Mouse (Mus musculus) forebrain, embryonic 16.5 days (tissue): ENCODE measurements around the gene Selenos. TPM values are rescaled to one million over a fixed set of nuclear protein-coding genes. Genes with fewer than 3 reads are reported as not detected.

Experiments used
- ATAC-seq: fragments of 200-750 bp; cut with Nextera tagmentation; 2 replicates; pipeline ENCODE4 v1.8.0; 2017; ENCODE audit warnings: mild to moderate bottlenecking, moderate library complexity
- H3K27ac ChIP-seq: fragments of 300-500 bp; sonication (generic); 2 replicates; pipeline ENCODE4 v1.5.1; 2014; ENCODE audit warnings: low read length, control low read depth
- H3K27me3 ChIP-seq: fragments of 300-500 bp; sonication (generic); replicated peaks from 2 replicates; pipeline ENCODE4 v1.6.1; 2014; ENCODE audit warnings: low read length; ENCODE audit not compliant: control insufficient read depth, insufficient read depth
- H3K36me3 ChIP-seq: fragments of 300-500 bp; sonication (generic); 2 replicates; pipeline ENCODE4 v1.6.1; 2014; ENCODE audit not compliant: control insufficient read depth, insufficient read depth
- H3K4me1 ChIP-seq: fragments of 300-500 bp; sonication (generic); replicated peaks from 2 replicates; pipeline ENCODE4 v1.6.1; 2014; ENCODE audit warnings: low read length; ENCODE audit not compliant: control insufficient read depth, insufficient read depth
- H3K4me2 ChIP-seq: fragments of 300-500 bp; sonication (generic); 2 replicates; pipeline ENCODE4 v1.6.1; 2014; ENCODE audit warnings: mild to moderate bottlenecking, low read length, control low read depth
- H3K4me3 ChIP-seq: fragments of 300-500 bp; sonication (generic); replicated peaks from 2 replicates; pipeline ENCODE4 v1.5.1; 2014; ENCODE audit warnings: mild to moderate bottlenecking, low read length, control low read depth
- H3K9ac ChIP-seq: fragments of 300-500 bp; sonication (generic); replicated peaks from 2 replicates; pipeline ENCODE4 v1.6.1; 2014; ENCODE audit warnings: low read depth, low read length, control low read depth
- H3K9me3 ChIP-seq: fragments of 300-500 bp; sonication (generic); 2 replicates; pipeline ENCODE4 v1.6.1; 2016; ENCODE audit warnings: low read length; ENCODE audit not compliant: control insufficient read depth
- WGBS: fragments of 180-500 bp; shearing (Covaris S2); extraction: QIAGEN DNeasy Blood & Tissue Kit; methylation state at CpG from one replicate; pipeline ENCODE4 v1.1.7; 2014; 5-methylcytosine and 5-hydroxymethylcytosine counted together
- polyA plus RNA-seq: library from polyadenylated mRNA; unstranded; fragments of >200 nt; fragmentation: Nextera tagmentation; extraction: Ambion mirVana; gene quantifications from 2 replicates; pipeline ENCODE4 v1.2.1, GENCODE M21; 2015

Selenos gene
- polyA plus RNA-seq, 1 experiment from 2014 or later = 80.3 TPM

DNA sequence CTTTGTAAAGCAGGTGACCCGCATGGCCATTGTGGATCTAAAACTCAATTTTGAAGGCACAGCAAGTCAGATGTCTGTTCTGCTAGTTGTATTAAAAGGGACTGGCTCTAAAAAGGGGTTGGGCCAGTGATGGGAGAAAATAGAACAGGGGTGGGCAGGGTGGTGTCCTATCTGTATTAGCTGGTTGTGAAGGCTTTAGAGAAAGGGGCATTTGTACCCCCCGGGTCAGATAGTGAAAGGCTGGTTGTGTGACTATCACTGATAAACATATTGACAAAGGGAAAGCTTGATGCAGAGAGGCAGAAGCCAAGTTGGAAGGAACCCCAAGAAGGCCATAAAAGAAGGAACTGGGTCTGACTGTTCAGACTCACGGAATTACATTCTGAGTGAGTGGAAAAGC is 34.1 kb downstream of the Selenos start:
- Histone ChIP-seq H3K27me3 (no peaks in the 10 kb centered on the region), H3K9ac (no peak overlapping the region), H3K9me3 (no peaks in the 10 kb centered on the region), H3K4me2 (no peak overlapping the region), H3K4me1 (peaks cover 41% of the 10 kb centered on the region), H3K27ac (no peak overlapping the region), H3K4me3 (no peak overlapping the region), H3K36me3 (no peaks in the 10 kb centered on the region)
- WGBS = 86% methylated on average over 3 of the region's 3 CpGs
- no peak for ATAC-seq

DNA sequence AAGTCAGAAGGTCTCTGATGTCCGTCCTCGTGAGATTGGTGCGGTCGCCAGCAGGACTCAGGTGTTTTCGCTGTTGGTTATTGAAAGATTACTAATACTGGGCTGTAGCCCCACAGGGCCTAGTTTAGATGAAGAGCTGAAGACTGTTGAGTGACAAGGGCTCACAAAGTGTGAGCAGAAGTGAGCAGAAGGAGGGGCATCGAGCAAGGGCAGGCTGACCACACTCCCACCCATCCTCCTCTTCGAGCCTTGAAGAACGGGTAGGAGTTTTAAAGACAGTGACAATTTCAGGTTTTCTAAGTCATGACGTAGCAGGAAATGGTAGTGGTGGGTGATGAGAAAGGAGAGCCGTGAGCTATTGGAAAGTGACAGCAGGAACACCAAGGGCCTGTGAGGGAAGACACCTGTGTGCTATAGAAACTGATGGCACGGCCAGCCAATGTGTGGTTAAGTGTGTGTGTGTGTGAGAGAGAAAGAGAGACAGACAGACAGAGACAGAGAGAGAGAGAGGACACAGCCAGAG is 36.4 kb downstream of the Selenos start:
- WGBS = 85% methylated on average over 11 of the region's 11 CpGs
- H3K9ac ChIP-seq = no peak overlapping the region
- no peak overlapping the region for H3K4me2 ChIP-seq

DNA sequence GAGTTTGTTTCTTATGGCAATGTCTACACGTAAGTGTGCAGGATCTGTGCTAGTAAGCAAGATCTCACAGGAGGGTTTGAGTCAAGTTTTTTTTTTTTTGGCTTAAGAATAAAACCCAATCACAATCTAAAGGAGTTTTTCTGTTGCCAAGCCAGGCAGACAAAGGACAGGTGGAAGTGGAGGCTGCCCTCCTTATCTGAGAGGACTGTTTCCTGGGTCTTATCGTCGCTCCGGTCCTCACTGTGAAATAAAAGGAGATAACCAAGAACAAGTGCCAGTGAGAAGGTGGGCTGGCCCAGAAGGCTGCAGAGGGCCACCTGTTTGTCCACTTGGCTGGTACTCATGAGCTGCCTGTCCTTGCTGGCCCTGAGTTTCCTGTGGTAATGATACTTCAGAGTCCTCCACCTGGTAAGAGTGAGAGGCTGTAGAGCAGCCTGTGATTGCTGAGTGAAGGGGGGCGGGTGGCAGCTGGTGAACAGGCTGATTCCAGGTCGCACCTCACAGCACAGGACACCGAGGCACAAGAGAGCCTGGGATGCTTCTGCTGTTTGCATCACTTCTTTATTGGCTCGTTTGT is 37.5 kb downstream of the Selenos start:
- Histone ChIP-seq H3K27ac (no peak overlapping the region), H3K4me1 (peaks cover 42% of the 10 kb centered on the region), H3K4me2 (no peak overlapping the region), H3K4me3 (no peak overlapping the region), H3K36me3 (no peaks in the 10 kb centered on the region), H3K27me3 (no peaks in the 10 kb centered on the region), H3K9ac (no peak overlapping the region), H3K9me3 (no peaks in the 10 kb centered on the region)
- ATAC-seq = no peak
- WGBS = 78% methylated on average over 8 of the region's 8 CpGs

More for the DNA sequence above, 36.4 kb downstream of the Selenos start:
- H3K27ac ChIP-seq = no peak overlapping the region
- H3K27me3 ChIP-seq = no peaks in the 10 kb centered on the region
- H3K9me3 ChIP-seq = no peaks in the 10 kb centered on the region
- H3K4me3 ChIP-seq = no peak overlapping the region
- H3K4me1 ChIP-seq = peaks cover 46% of the 10 kb centered on the region
- no peaks in the 10 kb centered on the region for H3K36me3 ChIP-seq
- no peak for ATAC-seq

DNA sequence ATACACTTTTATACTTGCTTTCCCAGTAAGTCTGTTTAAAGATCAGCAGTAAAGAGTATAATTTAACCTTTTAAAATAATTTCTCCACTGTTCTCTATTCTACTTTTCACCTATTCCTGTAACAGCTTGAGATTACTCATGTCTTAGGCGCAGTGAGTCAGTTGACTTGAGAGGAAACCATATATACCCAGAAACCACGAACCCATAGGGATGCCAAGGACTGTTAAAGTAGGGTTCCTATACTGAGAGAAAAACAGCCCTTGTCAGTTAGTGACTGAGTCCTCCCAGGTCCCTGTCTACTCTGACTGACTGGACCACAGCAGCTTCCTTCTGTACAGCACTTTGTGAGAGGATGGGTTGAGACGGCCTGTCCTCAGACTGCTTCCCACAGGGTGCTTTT is 38.6 kb downstream of the Selenos start:
- no peaks in the 10 kb centered on the region for H3K27me3 ChIP-seq
- no peak overlapping the region for H3K4me2 ChIP-seq
- H3K9ac ChIP-seq = no peak overlapping the region
- H3K36me3 ChIP-seq = no peaks in the 10 kb centered on the region
- no peak overlapping the region for H3K27ac ChIP-seq
- no peak for ATAC-seq
- peaks cover 40% of the 10 kb centered on the region for H3K4me1 ChIP-seq
- no peak overlapping the region for H3K4me3 ChIP-seq
- no peaks in the 10 kb centered on the region for H3K9me3 ChIP-seq
- WGBS = 93% methylated on average over 3 of the region's 3 CpGs

DNA sequence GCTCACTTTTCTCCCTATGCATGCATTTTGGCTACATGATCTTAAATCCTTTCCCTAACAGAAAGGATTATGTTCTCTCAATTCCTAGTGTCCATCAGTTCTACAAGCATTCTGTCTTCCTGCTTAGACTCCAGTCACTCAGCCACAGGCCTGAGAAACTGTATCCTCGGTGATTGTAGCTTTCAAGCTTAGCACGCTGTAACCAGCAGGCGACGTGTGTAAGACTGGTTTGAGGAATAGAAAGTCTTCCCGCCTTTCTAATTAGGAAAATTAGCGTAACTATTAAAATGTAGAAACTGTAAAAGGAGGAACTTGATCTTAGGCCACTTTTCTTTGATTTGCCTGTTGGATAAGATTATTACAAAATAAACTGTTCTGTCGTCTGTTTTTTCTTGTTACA is 39.3 kb downstream of the Selenos start:
- Histone ChIP-seq H3K4me2 (no peak overlapping the region), H3K27ac (no peak overlapping the region), H3K4me1 (peaks cover 34% of the 10 kb centered on the region), H3K9me3 (no peaks in the 10 kb centered on the region), H3K27me3 (no peaks in the 10 kb centered on the region), H3K36me3 (no peaks in the 10 kb centered on the region), H3K9ac (no peak overlapping the region), H3K4me3 (no peak overlapping the region)
- ATAC-seq = no peak
- 50% methylated on average over 7 of the region's 7 CpGs for WGBS

DNA sequence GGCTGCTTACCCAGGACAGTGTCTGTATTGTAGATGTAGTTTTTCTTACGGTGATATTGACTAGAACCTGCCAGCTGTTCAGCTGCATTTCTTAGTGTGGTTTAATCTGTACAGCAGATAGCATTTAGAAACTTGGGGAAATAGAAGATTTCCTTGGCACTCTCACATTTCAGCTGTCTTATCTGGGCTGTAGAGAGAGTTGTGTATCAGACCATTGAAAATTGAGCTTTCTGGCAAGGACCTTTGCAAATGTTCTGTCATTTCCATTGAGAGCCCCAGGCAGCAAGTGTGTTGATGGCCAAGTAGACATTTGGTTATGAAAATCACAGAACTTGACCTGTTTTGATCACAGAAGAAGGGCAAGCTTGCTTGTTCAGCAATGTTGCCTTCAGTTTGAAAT is 40.7 kb downstream of the Selenos start:
- H3K9me3 ChIP-seq = no peaks in the 10 kb centered on the region
- 47% methylated on average over 1 of the region's 1 CpGs for WGBS
- H3K4me1 ChIP-seq = peaks cover 34% of the 10 kb centered on the region
- no peaks in the 10 kb centered on the region; the same call in 1 of the 2 replicates for H3K36me3 ChIP-seq
- ATAC-seq = peak; percentile 12; the same call in 1 of the 2 replicates
- H3K4me3 ChIP-seq = no peak overlapping the region
- no peaks in the 10 kb centered on the region for H3K27me3 ChIP-seq
- H3K9ac ChIP-seq = no peak overlapping the region
- H3K27ac ChIP-seq = peak overlapping the region; percentile 37
- no peak overlapping the region for H3K4me2 ChIP-seq

DNA sequence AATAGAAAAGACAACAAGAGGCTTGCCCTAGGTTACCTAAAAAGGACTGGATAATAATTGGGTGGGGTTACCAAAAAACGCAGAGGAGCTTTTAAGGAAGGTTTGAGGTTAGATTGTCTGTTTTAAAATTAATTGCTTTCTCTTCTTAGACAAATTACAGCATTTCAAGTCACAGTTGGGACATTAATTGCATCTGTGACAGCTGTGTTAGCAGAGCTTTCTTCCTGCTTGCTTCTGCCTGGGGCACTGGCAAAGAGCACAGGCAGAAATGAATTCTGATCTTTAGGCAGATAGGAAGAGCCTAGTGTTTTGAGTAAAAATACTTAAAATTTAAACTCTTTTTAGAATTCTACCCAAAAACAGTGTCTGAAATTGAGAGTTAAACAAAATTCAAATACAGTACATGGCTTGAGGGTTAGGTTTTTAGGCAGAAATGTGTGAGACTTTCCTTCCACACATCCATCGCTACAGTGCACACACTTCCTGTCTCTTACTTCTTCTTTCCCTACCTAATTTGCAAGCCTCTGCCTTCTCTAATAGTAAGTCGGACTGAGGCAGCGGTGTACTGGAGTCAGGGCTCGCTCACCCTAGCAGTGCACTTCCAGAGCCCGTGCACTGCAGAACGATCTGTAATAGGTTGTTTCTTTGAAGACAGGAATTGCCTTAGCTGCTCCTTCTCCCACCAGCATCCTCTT is 41.4 kb downstream of the Selenos start:
- no peaks in the 10 kb centered on the region for H3K9me3 ChIP-seq
- H3K4me2 ChIP-seq = peak overlapping the region; percentile 12; the same call in 1 of the 2 replicates
- ATAC-seq = peak; percentile 69
- H3K4me3 ChIP-seq = no peak overlapping the region
- peaks cover 1% of the 10 kb centered on the region for H3K36me3 ChIP-seq
- WGBS = 48% methylated on average over 7 of the region's 7 CpGs
- no peaks in the 10 kb centered on the region for H3K27me3 ChIP-seq
- H3K9ac ChIP-seq = no peak overlapping the region
- H3K27ac ChIP-seq = peak overlapping the region; percentile 31
- H3K4me1 ChIP-seq = peaks cover 33% of the 10 kb centered on the region

DNA sequence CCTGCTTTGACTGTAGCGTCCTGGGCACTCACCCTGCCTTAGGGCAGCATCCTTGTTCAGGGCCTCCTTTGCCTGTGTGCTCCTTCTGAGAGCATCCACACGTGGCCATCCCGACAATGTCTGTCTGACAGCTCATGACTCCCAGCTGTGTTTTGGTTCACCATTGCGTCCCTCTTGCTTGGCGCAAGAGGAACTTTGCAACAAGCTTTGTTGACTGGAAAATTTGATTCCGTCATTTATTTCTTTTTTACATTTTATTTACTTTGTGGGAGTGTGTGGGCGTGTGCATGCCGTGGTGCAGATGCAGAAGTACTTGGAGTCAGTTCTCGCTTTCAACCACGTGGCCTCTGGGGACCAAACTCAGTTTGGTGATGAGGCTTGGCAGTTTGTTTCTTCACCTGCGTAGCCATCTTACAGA is 45.1 kb downstream of the Selenos start:
- H3K4me3 ChIP-seq = no peak overlapping the region
- peaks cover 5% of the 10 kb centered on the region for H3K36me3 ChIP-seq
- no peak overlapping the region for H3K4me2 ChIP-seq
- H3K27ac ChIP-seq = no peak overlapping the region
- H3K4me1 ChIP-seq = peaks cover 21% of the 10 kb centered on the region
- no peaks in the 10 kb centered on the region for H3K27me3 ChIP-seq
- WGBS = 84% methylated on average over 11 of the region's 11 CpGs
- no peak for ATAC-seq
- H3K9me3 ChIP-seq = no peaks in the 10 kb centered on the region
- no peak overlapping the region for H3K9ac ChIP-seq

DNA sequence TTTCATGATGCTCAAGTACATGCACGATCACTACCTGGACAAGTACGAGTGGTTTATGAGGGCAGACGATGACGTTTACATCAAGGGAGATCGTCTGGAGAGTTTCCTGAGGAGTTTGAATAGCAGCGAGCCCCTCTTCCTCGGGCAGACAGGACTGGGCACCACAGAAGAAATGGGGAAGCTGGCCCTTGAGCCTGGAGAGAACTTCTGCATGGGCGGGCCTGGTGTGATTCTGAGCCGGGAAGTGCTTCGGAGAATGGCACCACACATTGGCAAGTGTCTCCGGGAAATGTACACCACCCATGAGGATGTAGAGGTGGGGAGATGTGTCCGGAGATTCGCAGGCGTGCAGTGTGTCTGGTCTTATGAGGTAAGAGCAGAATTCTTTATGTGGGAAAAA is 45.9 kb downstream of the Selenos start:
- Histone ChIP-seq H3K4me1 (peaks cover 13% of the 10 kb centered on the region), H3K27me3 (no peaks in the 10 kb centered on the region), H3K9me3 (no peaks in the 10 kb centered on the region), H3K4me2 (no peak overlapping the region), H3K9ac (no peak overlapping the region), H3K4me3 (no peak overlapping the region), H3K36me3 (peaks cover 5% of the 10 kb centered on the region), H3K27ac (no peak overlapping the region)
- ATAC-seq = no peak
- WGBS = 94% methylated on average over 14 of the region's 14 CpGs
